Mouse (Mus musculus) ES-E14 (cell line): ENCODE data around the gene Polr1a.

ENCODE experiments used
- CHD2 ChIP-seq: IDR thresholded peaks from 2 replicates; pipeline ENCODE4 v1.6.1; 2014; ENCODE audit warnings: mild to moderate bottlenecking, low read depth, low read length, inconsistent platforms
- MAFK ChIP-seq: IDR thresholded peaks from 2 replicates; pipeline ENCODE4 v1.6.1; 2014; ENCODE audit warnings: mild to moderate bottlenecking, low read depth, low read length, inconsistent platforms; ENCODE audit not compliant: insufficient read depth

DNA sequence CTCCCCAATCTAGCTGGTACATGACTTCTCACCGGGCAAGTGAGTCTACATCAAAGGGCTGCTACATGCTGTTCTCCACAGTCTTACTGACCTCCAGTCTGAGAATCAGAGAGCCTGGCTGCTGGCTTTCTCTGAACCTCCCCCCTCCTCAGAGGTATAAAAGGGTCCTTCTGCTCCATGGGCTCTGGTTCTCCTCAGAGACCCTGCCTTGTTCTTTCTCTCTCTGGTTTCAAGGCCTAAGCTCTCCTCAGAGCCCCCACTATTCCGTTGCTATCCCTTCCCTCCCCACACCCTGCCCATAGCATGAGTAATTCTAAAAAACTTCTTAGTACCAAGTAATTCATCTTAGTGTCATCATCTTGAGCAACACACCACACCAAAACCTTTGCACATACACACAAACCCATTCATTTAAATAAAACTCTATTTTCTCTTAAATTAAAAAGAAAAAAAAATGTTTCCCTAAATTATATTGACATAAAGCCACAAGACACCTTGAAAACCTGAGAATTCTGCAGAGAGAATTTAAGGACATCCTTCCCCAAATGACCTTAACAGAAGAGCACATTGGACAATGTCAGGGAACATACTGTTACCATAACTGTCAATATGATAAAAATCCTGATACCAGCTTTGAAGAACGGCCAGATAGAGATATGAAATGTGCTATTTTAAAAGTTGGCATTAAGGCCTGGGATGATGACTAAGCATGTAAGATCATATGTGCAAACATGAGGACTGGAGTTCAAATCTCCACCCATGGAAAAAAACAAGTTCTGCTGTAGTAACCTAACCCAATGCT is 98.8 kb downstream of the Polr1a start:
- TF ChIP-seq CHD2 (no peak), MAFK (no peak)
